Mouse (Mus musculus): ENCODE measurements around the gene Nup62cl.

Gene Nup62cl

GRCm38 (mm10) chrX:140062135-140062975 lies at the start of gene Nup62cl, which contains the start of gene Pih1h3b:
Gene Nup62cl (minus strand): TSS chrX:140062712.
Gene Pih1h3b (plus strand): TSS chrX:140062879.
- ATAC-seq (ENCODE audit: low TSS enrichment): peak; percentile 41; the same call in 1 of the 2 replicates

- no peak for ATAC-seq (ENCODE audit: low TSS enrichment)
These were observed 31.6 kb upstream of the Nup62cl start for GRCm38 (mm10) chrX:140094066-140094465.

- no peak for ATAC-seq (ENCODE audit: low TSS enrichment)
These were observed 20.0 kb upstream of the Nup62cl start for GRCm38 (mm10) chrX:140082535-140082934.

GRCm38 (mm10) chrX:140060886-140061874 lies 1.3 kb downstream of the Nup62cl start:
- ATAC-seq (ENCODE audit: low TSS enrichment): no peak

- ATAC-seq (ENCODE audit: low TSS enrichment): peak; percentile 60
These were observed 63.8 kb downstream of the Nup62cl start for GRCm38 (mm10) chrX:139998691-139999065.

GRCm38 (mm10) chrX:139997740-139998690 lies 64.5 kb downstream of the Nup62cl start, which contains the start of gene Rbm41:
Gene Rbm41 (minus strand): TSS chrX:139998595.
- peak; percentile 100 for ATAC-seq (ENCODE audit: low TSS enrichment)

- no peak for ATAC-seq (ENCODE audit: low TSS enrichment)
These were observed 80.4 kb downstream of the Nup62cl start for GRCm38 (mm10) chrX:139982115-139982514.

Measured in frontal cortex, adult (tissue).